Mouse (Mus musculus): ENCODE results near the gene Ifi27l2a. TPM values are rescaled to one million over a fixed set of nuclear protein-coding genes. Genes with fewer than 3 reads are reported as not detected.
"Not testable (repeated sequence)": the region's sequence is repeated elsewhere in the genome, so short reads cannot be mapped to it uniquely, and the experiment has no call there.

Ifi27l2a gene
- polyA plus RNA-seq (2014; fragmentation: Nextera tagmentation; extraction: Ambion mirVana) = 2.0 and 2.1 TPM in 2 replicates

DNA sequence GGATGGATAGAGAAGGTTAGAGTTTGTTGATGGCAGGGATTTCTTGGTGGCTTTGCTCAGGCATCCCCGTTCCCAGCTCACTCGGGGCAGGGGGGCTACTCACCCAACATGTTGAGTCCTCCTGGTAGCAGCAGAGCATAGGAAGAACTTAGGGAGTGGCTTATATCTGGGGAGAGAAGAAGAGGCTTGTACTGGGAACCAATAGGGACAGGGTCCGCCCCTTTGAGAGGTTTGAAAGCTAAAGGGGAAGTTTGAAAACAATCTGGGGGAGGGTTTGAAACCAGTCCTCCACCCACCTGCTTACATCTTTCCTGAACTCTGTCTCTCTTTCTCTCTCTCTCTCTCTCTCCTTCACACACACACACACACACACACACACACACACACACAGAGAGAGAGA, at the start of gene Ifi27l2a:
Gene Ifi27l2a, minus strand, starts transcription at position 157 of the 400 bp plus-strand sequence.
- ATAC-seq (ENCODE audit: low FRiP score) (no peak), DNase-seq (ENCODE audit: low spot score, missing footprints) (no peak)
- Histone ChIP-seq H3K4me3 (ENCODE audit: low read depth, low read length) (no peak within 1 kb of the TSS), H3K4me1 (ENCODE audit: control insufficient read depth, insufficient read depth, low read length) (no peaks in the 10 kb centered on the region), H3K36me3 (ENCODE audit: control insufficient read depth, insufficient read depth, low read length) (no peaks in the 10 kb centered on the region), H3K4me2 (no peak within 1 kb of the TSS), H3K9ac (ENCODE audit: low read length) (no peak within 1 kb of the TSS), H3K9me3 (ENCODE audit: control insufficient read depth, low read length) (no peaks in the 10 kb centered on the region), H3K27me3 (ENCODE audit: control insufficient read depth, insufficient read depth, low read length) (no peaks in the 10 kb centered on the region), H3K27ac (ENCODE audit: low read depth, low read length) (no peak within 1 kb of the TSS)
- 44% methylated on average over 3 of the region's 3 CpGs for WGBS

DNA sequence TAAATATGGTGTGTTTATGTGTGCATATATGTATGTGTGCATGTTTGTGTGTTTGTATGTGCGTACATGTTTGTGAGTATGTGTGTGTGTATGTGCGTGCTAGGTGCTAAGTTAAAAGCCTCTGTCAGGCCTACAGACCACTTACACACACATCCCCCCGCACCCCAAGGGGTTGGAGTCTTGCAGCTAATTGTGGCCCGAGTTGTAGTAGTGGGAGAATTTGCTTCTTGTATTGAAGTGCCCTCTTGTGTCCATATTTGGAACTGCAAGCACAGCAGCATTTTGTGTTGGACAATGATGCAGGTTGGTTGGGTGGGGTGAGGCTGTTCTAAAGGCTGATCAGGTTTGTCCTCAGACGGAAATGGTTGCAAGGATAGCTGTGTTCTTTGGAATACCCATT, 49.3 kb upstream of the Ifi27l2a start:
- no peak overlapping the region for H3K4me3 ChIP-seq (ENCODE audit: low read depth, low read length)
- H3K9ac ChIP-seq (ENCODE audit: low read length) = no peak overlapping the region
- DNase-seq (ENCODE audit: low spot score, missing footprints) (peak; percentile 92), ATAC-seq (ENCODE audit: low FRiP score) (no peak)
- H3K4me1 ChIP-seq (ENCODE audit: control insufficient read depth, insufficient read depth, low read length) = no peaks in the 10 kb centered on the region
- no peaks in the 10 kb centered on the region for H3K36me3 ChIP-seq (ENCODE audit: control insufficient read depth, insufficient read depth, low read length)
- H3K27ac ChIP-seq (ENCODE audit: low read depth, low read length) = no peak overlapping the region
- 41% methylated on average over 5 of the region's 5 CpGs for WGBS
- no peaks in the 10 kb centered on the region for H3K9me3 ChIP-seq (ENCODE audit: control insufficient read depth, low read length)
- H3K27me3 ChIP-seq (ENCODE audit: control insufficient read depth, insufficient read depth, low read length) = no peaks in the 10 kb centered on the region
- no peak overlapping the region for H3K4me2 ChIP-seq

DNA sequence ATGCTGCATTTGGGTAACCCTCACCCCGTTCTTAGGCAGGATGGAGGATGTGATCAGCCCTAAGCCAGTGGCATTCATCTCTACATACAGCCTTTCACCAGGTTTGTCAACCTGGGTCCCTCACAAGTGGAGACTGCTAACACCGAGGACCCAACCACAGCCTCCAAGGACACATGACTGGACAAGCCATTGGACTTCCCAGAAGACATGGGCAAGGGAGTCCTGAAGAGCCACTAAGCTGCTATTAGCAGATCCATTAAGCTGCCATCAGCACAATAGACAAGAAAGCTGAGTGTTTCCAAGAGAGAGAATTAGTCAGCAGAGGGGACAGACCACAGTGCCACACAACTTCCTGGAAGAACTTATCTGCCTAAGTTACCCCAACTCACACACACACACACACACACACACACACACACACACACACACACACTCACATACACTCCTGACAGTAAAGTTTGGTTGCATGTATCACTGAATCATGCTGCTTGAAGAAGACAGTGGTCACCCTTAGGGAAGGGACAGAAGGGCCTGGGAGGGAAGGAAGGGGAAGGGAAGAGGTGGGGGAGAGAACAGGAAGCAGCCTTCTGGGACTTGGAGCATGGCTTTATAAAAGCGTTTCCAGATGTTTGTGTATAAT, 47.7 kb upstream of the Ifi27l2a start:
- H3K9ac ChIP-seq (ENCODE audit: low read length) = no peak overlapping the region
- no peaks in the 10 kb centered on the region for H3K27me3 ChIP-seq (ENCODE audit: control insufficient read depth, insufficient read depth, low read length)
- no peaks in the 10 kb centered on the region for H3K4me1 ChIP-seq (ENCODE audit: control insufficient read depth, insufficient read depth, low read length)
- H3K4me3 ChIP-seq (ENCODE audit: low read depth, low read length) = no peak overlapping the region
- H3K36me3 ChIP-seq (ENCODE audit: control insufficient read depth, insufficient read depth, low read length) = no peaks in the 10 kb centered on the region
- no peaks in the 10 kb centered on the region for H3K9me3 ChIP-seq (ENCODE audit: control insufficient read depth, low read length)
- no peak overlapping the region for H3K27ac ChIP-seq (ENCODE audit: low read depth, low read length)
- 71% methylated on average over 3 of the region's 3 CpGs for WGBS
- DNase-seq (ENCODE audit: low spot score, missing footprints) = no peak
- no peak overlapping the region for H3K4me2 ChIP-seq
- ATAC-seq (ENCODE audit: low FRiP score) = no peak

DNA sequence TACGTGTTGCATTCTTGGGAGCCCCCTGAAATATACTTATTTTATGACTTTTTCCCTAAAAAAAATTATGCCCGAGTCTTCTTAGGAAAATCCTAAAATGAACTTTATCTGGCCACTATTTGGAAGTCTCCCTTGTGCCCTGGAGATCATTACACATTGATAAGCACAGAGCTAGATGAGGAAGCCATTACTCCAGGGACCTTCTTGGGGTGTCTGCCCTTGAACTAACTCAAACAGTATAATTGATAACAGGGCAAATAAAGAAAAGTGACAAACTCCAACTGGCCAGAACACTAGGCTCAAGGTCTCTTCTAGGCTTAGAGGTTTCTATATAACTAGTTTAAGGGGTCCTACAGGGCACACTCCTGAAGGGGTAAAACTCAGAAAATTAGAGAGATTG, 44.3 kb upstream of the Ifi27l2a start:
- H3K4me1 ChIP-seq (ENCODE audit: control insufficient read depth, insufficient read depth, low read length) = no peaks in the 10 kb centered on the region
- H3K36me3 ChIP-seq (ENCODE audit: control insufficient read depth, insufficient read depth, low read length) = no peaks in the 10 kb centered on the region
- H3K4me2 ChIP-seq = no peak overlapping the region
- ATAC-seq (ENCODE audit: low FRiP score) (no peak), DNase-seq (ENCODE audit: low spot score, missing footprints) (no peak)
- no peak overlapping the region for H3K9ac ChIP-seq (ENCODE audit: low read length)
- H3K4me3 ChIP-seq (ENCODE audit: low read depth, low read length) = no peak overlapping the region
- H3K27ac ChIP-seq (ENCODE audit: low read depth, low read length) = no peak overlapping the region
- no peaks in the 10 kb centered on the region for H3K9me3 ChIP-seq (ENCODE audit: control insufficient read depth, low read length)
- 65% methylated on average over 2 of the region's 2 CpGs for WGBS
- no peaks in the 10 kb centered on the region for H3K27me3 ChIP-seq (ENCODE audit: control insufficient read depth, insufficient read depth, low read length)

DNA sequence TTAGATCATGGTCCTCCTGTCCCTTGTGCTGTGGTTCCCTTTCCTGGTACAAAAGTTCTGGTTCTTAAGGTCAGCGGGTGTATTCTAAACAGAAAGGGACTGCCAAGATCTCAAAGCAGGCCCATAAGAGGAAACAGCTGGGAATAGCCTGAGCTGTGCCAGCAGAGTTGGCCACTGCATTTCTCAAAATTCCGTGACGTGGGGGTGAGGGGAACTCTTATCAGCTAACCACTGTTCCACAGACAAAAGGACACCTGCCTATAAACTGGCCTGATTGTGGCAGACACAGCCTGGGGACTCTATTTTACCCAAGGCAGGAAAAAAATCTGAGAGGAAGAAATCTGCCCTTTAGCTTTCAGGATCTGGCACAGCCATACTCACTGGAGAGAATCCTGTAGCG, 43.8 kb upstream of the Ifi27l2a start:
- ATAC-seq (ENCODE audit: low FRiP score) = no peak
- WGBS = 79% methylated on average over 4 of the region's 4 CpGs
- H3K27me3 ChIP-seq (ENCODE audit: control insufficient read depth, insufficient read depth, low read length) = no peaks in the 10 kb centered on the region
- no peaks in the 10 kb centered on the region for H3K9me3 ChIP-seq (ENCODE audit: control insufficient read depth, low read length)
- DNase-seq (ENCODE audit: low spot score, missing footprints) = no peak
- H3K9ac ChIP-seq (ENCODE audit: low read length) = no peak overlapping the region
- no peak overlapping the region for H3K27ac ChIP-seq (ENCODE audit: low read depth, low read length)
- H3K4me3 ChIP-seq (ENCODE audit: low read depth, low read length) = no peak overlapping the region
- no peaks in the 10 kb centered on the region for H3K4me1 ChIP-seq (ENCODE audit: control insufficient read depth, insufficient read depth, low read length)
- H3K4me2 ChIP-seq = no peak overlapping the region
- H3K36me3 ChIP-seq (ENCODE audit: control insufficient read depth, insufficient read depth, low read length) = no peaks in the 10 kb centered on the region

DNA sequence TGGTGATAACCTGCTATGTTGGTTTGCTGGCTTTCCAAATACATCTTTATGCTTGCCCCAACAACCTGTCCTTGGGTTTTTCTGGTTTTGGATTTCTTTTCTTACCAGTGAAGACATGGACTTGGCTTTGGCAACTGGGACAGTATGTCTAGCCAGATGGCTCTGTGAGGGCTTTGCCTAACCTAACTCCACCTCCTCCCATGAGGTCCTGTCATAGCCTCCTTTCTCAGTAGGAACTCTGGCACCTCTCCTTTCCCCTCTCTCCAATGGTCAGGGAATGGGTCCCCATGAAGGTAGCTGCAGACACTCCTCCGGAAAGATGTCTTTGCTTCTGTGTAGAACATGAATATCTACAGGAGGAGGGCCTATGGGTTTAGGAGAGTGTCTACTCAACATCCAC, 43.2 kb upstream of the Ifi27l2a start:
- H3K4me3 ChIP-seq (ENCODE audit: low read depth, low read length) = no peak overlapping the region
- no peaks in the 10 kb centered on the region for H3K27me3 ChIP-seq (ENCODE audit: control insufficient read depth, insufficient read depth, low read length)
- no peaks in the 10 kb centered on the region for H3K4me1 ChIP-seq (ENCODE audit: control insufficient read depth, insufficient read depth, low read length)
- ATAC-seq (ENCODE audit: low FRiP score) (no peak), DNase-seq (ENCODE audit: low spot score, missing footprints) (no peak)
- H3K9me3 ChIP-seq (ENCODE audit: control insufficient read depth, low read length) = no peaks in the 10 kb centered on the region
- H3K36me3 ChIP-seq (ENCODE audit: control insufficient read depth, insufficient read depth, low read length) = no peaks in the 10 kb centered on the region
- no peak overlapping the region for H3K9ac ChIP-seq (ENCODE audit: low read length)
- no peak overlapping the region for H3K27ac ChIP-seq (ENCODE audit: low read depth, low read length)
- 77% methylated on average over 1 of the region's 1 CpGs for WGBS
- H3K4me2 ChIP-seq = no peak overlapping the region

DNA sequence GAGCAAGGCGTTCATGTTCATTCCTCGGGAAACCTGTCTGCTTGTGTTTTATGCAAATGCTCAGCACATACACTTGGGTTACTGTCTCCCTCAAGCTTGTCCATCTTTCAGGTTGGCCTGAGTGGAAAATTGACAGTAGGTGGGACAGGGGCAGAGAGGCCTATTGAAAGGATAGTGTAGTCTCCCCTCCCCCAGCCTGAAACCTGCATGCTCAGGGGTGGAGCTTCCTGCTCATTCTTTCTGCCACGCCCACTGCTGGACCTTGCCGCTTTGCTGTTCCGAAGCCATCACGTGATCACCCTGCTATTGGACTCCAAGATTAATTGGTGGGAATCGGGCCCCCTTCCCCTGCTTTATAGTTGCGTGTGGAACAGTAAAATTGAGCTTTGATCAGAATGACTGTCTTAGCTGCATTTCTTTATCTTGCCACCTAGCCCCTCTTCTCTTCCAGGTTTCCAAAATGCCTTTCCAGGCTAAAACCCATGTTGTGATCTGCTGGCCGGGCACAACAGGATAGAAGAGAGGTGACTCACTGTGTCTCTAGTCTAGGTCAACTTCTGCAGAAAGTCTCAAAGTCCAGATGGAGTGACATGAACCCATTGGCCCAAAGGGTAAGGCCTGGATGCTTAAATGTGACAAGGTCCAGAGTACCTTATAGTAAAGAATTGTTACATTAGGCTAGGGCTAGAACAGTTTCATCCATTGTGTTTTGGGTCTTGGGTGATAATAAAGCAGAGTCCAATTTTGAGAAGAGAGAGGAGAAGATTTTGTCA, 40.9 kb upstream of the Ifi27l2a start:
- not testable (repeated sequence) for H3K27ac ChIP-seq (ENCODE audit: low read depth, low read length); ATAC-seq (ENCODE audit: low FRiP score); H3K4me2 ChIP-seq; H3K36me3 ChIP-seq (ENCODE audit: control insufficient read depth, insufficient read depth, low read length); H3K9ac ChIP-seq (ENCODE audit: low read length); H3K27me3 ChIP-seq (ENCODE audit: control insufficient read depth, insufficient read depth, low read length); DNase-seq (ENCODE audit: low spot score, missing footprints); H3K4me3 ChIP-seq (ENCODE audit: low read depth, low read length); H3K9me3 ChIP-seq (ENCODE audit: control insufficient read depth, low read length); H3K4me1 ChIP-seq (ENCODE audit: control insufficient read depth, insufficient read depth, low read length)
- 73% methylated on average over 9 of the region's 9 CpGs for WGBS

DNA sequence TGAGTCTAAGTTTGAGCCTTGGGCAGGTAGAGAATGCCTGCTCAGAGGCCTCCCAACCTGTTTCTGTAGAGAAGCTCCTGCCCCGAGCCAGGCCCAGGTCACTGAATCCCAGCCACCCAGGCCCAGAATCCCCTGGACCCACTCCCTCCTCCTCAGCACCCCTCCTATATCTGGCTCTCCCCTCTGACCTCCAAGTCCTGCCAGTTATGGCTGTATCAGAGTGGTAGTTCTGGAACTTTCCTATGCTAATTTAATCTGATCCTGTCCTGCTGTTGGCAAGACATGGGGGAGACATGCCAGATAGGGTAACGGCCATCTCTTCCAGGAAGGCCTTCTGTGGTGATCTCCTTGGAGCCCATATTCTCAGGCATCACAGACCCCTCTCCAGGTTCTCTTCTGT, 39.3 kb upstream of the Ifi27l2a start:
- no peak overlapping the region for H3K4me2 ChIP-seq
- no peak overlapping the region for H3K27ac ChIP-seq (ENCODE audit: low read depth, low read length)
- H3K4me1 ChIP-seq (ENCODE audit: control insufficient read depth, insufficient read depth, low read length) = no peaks in the 10 kb centered on the region
- no peak for ATAC-seq (ENCODE audit: low FRiP score)
- 77% methylated on average over 2 of the region's 2 CpGs for whole genome bisulfite sequencing
- H3K9ac ChIP-seq (ENCODE audit: low read length) = no peak overlapping the region
- H3K4me3 ChIP-seq (ENCODE audit: low read depth, low read length) = no peak overlapping the region
- DNase-seq (ENCODE audit: low spot score, missing footprints) = no peak
- no peaks in the 10 kb centered on the region for H3K27me3 ChIP-seq (ENCODE audit: control insufficient read depth, insufficient read depth, low read length)
- H3K9me3 ChIP-seq (ENCODE audit: control insufficient read depth, low read length) = no peaks in the 10 kb centered on the region
- H3K36me3 ChIP-seq (ENCODE audit: control insufficient read depth, insufficient read depth, low read length) = no peaks in the 10 kb centered on the region

DNA sequence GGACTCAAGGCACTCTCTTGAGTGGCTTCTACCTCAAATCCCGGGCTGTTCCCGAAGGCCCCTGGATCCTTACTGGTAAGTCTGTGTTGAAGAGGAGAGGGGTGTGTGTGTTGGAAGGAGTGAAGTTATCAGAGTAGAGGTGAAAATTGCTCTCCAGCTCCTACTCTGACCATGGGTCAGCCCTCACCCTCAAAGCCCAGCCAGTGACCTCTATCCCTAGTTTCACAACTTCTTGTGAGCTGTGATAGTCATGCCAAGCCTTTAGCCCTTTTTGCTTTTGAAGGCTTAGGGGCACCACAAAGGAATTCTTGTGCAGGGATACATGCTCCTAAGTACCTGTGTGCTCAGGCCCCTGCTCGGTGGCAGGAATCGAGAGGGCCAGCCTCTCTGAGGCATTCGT, 38.2 kb upstream of the Ifi27l2a start:
- Histone ChIP-seq H3K4me1 (ENCODE audit: control insufficient read depth, insufficient read depth, low read length) (no peaks in the 10 kb centered on the region), H3K9me3 (ENCODE audit: control insufficient read depth, low read length) (no peaks in the 10 kb centered on the region), H3K4me2 (no peak overlapping the region), H3K36me3 (ENCODE audit: control insufficient read depth, insufficient read depth, low read length) (no peaks in the 10 kb centered on the region), H3K27me3 (ENCODE audit: control insufficient read depth, insufficient read depth, low read length) (no peaks in the 10 kb centered on the region), H3K27ac (ENCODE audit: low read depth, low read length) (no peak overlapping the region), H3K4me3 (ENCODE audit: low read depth, low read length) (no peak overlapping the region), H3K9ac (ENCODE audit: low read length) (no peak overlapping the region)
- 84% methylated on average over 5 of the region's 5 CpGs for WGBS
- DNase-seq (ENCODE audit: low spot score, missing footprints) (no peak), ATAC-seq (ENCODE audit: low FRiP score) (no peak)

Data from midbrain, embryonic 11.5 days (tissue).